Mouse (Mus musculus): ENCODE measurements around the gene Cntnap5a.
A peak's percentile ranks its signal among the peaks of the same experiment; 100 is the strongest.

The Cntnap5a gene

DNA sequence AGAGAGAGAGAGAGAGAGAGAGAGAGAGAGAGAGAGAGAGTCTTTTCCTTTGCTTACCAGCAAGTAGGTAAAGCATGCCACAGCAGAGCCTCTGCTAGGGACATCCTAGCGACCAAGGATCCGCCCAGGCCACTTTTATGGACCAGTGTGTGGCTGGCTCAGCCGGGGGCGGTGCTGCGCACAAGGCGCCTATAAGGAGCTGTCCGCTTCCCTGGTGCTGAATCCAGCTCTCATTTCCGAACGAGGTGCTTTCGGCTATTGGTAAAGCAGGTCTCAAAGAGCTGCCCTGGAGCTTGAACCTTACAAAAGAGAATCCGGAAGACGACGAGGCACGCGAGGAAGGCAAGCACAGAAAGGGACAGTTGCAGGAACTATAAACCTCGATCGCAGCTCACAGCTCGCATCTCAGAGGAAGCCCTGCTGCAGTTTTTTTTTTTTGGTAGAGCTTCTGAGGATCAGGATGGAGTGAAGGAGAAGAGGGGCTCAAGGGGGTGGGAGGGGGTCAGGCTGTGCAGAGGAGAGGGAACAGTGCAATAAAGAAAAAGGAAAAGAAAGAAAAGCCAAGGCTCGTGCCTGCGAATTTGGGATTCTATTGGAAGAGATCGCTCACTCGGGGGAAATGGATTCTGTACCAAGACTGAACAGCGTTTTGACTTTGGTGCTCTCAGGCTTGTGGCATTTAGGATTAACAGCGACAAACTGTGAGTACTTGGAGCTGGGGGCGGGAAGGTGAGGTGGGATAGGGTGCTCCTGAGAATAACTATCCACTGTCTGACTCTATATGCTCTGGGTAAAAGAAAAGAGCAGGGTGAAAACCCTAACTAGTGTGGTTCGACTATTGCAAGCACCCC, at the start of gene Cntnap5a:
TSS of gene Cntnap5a (plus strand) at position 239 of the 851 bp plus-strand sequence.
- peak; percentile 71 for DNase-seq (ENCODE audit: extremely low spot score)

DNA sequence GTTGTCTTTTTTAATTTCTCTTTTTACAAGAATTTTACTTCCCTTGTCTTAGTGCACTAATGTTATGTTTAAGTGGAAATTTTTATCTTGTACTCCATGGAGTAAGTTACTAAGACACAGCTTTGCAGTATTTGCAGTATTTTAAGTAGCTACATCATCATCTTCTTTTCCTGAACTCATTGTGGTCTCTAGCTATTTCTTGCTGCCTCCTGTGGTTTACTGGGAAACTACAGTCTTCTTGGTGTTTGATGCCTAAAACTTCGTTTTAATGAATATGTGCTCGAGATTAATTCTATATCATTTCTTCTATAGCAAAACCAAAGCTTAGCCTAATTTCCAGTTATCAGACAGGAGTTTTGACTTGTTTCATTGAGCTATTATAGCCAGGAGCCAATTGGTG, 37.6 kb upstream of the Cntnap5a start:
- no peak for DNase-seq (ENCODE audit: extremely low spot score)

DNA sequence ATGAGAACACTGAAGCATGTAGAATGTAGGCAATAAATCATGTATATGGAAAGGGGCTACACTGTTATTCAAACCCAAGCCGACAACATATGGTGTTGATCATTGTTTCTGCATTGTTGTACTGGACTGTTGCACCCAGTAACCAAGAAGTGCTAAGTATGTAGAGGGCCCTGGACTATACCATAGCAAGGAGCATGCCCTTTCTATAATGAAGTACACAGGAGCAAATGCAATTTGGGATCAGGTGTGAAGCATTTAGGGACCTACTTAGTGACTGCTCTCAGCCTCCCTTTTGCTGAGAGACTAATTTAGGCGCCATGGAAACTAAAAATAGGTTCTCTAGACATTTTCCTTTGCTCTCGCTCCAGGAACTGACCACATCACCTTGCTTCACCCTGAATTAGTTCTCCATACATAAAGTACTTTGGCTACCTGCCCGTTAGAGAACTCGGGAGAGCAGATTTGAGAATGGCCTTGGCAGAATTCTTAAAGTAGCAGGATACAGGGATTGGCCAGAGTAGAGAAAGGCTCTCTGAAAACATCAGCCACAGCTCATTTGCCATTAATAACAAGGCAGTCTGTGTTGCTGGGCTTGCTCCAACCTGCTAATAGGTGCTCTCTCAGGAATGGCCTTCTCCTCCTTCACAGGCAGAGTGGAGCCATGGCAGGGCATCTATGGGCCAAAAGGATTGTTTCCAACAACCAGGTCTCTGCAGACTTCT, 26.1 kb upstream of the Cntnap5a start:
- DNase-seq (ENCODE audit: extremely low spot score) = no peak

DNA sequence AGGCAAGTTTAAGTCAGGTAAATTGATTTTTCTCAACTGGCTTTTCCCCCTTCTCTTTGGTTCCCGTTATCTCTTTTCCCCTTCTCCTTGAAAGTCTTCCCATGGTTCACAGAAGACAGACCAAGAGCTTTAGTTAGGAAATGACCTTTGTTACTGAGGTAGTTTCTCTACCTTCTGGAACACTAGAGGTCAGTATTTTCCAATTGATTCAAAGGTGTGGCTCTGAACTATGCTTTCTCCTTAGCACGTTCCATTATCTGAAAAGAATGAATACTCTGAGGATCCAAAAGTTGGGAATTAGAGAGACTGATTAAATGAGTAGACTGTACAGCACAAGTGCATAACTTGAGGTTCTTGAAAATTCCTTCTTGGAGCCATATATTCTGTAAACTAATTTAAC, 1.9 kb downstream of the Cntnap5a start:
- DNase-seq (ENCODE audit: extremely low spot score) = no peak

DNA sequence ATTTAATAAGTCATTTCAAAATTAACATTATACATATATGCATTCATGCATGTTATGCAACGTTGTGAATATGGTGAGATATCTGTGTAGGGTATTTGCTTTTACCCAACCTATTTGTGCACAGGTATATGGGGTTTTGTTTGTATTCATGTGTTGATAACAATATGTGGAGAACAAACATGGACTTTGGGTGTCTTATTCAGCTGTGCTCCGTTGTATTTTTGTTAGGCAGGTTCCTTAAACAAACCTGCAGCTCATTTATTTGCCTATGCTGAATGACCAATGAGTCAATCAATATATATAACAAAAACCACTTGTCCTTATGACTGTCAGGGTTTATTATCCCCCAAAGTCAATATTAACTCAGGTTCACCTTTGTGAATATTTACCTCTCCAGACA, 15.2 kb downstream of the Cntnap5a start:
- no peak for DNase-seq (ENCODE audit: extremely low spot score)

DNA sequence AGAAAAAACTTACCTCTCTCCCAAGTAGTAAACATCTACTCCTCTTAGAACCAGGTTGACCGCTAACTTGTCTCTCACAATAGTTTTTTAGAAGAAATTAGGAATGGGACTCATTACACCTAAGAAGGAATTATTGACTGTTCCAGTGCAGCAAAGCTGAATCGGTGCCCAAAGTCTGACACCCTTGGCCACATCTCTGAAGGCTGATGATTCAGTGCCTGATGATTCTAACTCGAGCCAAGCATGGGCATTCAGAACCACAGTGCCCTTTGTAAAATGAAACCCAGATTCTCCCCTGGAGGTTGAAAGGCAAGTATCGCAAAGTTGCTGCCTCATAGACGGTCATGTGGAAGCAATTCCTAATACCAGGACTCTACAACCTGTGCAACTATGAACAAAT, 58.0 kb downstream of the Cntnap5a start:
- DNase-seq (ENCODE audit: extremely low spot score) = no peak

DNA sequence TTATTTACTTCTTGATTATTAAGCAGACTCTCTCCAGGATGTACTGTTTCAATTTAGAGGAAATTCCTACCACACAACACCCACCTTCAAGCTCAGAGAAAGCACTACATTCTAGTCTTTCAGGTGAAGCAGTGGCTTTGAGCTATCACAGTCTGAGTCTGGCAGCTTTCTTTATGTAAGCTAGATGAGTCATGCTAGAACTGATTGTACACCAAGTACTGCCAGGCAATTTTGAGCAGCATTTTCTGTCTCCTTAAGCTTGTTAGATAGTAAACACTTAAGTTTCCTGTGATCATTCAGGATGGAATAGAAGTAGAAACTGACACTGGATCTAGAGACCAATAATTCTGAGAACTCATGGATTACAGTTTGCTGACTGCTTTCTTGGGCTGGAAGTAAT, 61.0 kb downstream of the Cntnap5a start:
- DNase-seq (ENCODE audit: extremely low spot score) = no peak

DNA sequence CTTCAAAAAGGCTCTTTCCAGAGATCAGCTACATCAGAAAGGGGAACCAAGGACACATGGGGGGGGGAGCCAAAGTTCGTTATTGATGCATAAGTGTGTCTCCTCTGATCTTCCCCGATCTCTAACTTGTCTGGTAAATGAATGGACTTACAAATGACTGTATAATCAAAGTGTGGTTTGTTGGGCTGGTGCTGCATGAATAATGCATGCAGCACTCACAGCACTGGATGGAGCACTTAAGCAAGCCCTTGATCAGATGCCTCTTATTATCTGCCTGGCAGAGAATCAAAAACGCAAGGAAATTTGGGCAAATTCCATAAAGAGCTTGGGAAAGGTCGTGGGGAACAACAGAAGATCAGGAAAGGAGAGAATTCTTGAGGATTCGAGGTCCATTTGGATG, 100.2 kb downstream of the Cntnap5a start:
- DNase-seq (ENCODE audit: extremely low spot score) = no peak

DNA sequence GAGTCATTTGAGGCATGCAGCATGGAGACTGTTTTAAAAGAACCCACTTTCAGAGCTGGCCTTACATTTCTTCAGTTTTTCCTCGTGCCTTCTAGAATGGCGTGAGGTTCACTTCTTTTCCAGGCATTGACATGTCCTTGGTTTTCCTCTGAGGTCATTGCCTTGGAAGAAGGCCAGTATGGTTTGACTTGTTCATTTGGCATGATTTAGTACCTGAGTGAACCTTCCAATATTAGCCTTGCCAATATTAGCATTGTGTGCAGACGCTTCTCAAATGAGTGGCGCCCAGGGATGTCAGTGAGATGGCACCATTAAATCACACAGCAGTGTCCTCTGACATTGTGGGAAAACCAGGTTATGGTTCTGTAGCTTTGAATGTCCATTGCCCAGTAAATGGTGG, 158.0 kb downstream of the Cntnap5a start:
- DNase-seq (ENCODE audit: extremely low spot score) = no peak

DNA sequence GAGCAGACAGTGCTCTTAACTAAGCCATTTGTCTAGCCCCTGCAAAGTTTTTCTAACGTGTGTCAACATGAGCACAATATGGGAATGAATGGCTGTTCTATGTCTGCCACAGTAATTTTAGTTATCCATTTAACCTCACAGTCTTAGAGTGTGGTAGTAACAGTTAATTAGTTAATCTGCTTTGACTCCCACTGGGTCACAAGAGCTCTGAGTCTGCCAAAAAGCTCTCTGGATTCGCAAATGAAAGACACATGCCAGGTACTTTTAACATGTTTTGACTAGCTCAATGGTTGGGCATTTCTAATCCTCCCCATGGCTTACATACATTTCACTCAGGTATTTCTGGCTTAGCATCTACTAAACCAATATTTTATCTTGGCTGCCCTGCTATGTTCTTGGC, 163.0 kb downstream of the Cntnap5a start:
- no peak for DNase-seq (ENCODE audit: extremely low spot score)

DNA sequence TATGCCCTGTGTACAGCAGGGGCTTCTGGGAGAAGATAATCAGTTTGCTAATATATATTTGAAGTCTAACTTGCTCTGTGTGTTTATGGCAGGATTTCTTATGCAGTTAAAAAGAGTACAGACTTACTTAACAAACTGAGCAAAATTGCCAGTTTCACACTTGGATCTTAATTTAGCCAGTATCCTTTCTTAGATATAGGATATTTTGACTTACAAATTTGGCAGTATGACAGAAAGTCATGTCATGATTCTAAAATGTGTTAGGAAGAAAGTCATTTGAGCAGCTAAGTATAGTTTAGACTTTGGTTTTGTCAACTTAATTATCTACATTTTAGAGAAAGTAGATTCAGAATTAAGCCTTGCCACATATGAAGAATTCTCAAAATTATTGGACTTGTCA, 167.7 kb downstream of the Cntnap5a start:
- DNase-seq (ENCODE audit: extremely low spot score) = no peak

DNA sequence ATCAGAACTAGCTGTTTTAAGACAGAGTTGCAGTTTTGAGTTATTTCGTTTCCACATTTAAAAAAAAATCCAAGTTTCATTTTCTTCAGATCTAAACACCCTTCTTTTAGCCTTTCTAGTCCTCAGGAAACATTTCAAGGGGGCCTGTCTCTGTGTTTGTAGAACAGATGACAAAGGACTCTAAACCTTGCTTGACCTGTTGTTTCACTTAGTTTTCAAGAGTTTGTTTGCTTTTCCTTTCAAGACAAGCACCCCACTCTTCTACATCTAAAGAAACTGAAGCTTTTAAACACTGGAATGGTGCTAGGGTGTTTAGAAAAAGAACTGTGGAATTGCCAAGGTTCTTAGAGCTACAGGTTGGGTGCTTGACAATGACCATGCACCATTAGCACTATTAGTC, 233.8 kb downstream of the Cntnap5a start:
- no peak for DNase-seq (ENCODE audit: extremely low spot score)

DNA sequence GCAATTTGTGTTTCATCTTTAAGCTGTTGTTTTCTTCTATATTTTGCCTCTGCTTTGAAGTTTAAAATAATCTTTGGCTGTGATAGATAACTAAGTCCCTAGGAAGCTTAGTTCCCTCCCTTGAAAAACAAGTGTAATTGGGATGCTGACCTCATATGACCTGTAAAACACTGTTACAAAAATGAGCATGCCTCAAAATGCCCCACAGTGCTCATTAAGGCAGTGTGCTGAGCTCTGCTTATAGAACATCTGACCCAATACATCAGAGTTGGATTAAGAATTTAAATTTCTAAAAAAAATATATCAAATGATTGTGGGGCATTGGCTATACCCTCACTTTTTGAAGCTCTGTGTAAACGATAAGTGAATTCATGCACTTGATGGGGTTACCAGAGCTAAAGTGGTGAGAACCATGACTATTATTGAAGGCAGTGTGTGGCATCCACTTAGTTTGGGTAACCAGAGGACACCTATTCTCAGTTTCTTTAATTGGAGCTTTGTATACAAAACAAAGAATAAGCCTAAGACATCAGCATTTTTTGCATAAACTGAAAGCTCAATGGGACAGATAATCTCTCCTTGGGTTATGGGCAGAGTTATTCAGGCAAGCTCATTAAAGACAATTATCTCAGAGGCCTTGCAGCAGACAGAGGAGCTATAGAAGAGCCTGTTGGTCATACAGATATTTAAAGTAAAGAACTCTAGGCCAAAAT, 241.6 kb downstream of the Cntnap5a start:
- DNase-seq (ENCODE audit: extremely low spot score) = no peak

DNA sequence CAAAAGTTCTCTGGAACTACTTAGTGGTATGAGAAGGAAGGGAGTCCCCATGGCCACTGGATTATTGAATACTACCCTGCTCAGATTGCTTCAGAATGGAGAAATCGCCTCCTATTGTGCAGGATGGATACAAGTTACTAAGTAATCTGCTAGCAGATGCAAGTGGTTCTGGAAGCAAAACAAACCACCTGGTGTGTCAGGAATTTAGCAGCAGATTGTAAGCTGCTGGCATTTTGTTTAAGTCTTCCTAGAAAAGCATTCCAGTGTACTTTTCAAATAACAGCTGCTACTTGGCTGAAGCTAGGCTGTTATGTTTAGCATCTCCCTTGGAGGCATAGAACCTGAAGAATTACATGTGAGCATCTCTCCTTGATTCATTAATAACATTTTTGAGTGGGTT, 247.5 kb downstream of the Cntnap5a start:
- DNase-seq (ENCODE audit: extremely low spot score) = no peak

DNA sequence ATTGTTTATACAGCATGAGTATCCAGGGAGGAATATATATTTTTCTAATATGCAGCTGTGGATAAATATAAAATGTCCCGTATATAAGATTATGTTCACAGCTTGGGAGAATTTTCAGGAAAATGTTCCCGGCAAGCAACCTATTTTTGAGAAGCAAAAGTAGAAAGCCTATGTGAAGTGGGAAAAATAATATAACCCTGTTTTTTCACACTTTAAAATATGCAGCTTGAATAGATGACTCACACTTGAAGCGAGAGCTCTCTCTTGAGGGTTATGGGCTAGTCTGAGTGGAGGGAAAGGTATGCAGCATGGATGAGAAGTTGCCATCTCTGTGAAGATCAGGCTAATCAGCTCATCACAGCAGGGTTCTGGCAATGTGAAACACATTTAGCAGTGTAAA, 261.3 kb downstream of the Cntnap5a start:
- DNase-seq (ENCODE audit: extremely low spot score) = no peak

DNA sequence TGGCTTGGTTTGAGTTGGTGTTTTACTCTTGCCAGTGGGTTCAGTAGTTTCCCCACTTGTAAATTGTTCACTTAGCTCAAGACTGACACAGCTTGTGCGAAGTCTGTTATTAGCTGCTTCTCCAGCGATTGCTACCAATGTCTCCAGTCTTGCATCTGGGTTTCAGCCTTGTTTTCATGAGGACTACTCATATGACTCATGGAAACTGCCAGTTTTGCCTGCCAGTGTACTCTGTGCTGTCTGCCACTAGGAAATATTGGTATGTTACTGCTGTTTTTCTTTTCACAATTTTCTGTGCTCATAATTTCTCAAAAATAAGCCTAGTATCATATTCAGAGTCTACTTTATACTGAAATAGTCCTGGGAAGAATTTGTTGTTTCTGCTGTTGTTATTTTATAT, 272.0 kb downstream of the Cntnap5a start:
- DNase-seq (ENCODE audit: extremely low spot score) = no peak

DNA sequence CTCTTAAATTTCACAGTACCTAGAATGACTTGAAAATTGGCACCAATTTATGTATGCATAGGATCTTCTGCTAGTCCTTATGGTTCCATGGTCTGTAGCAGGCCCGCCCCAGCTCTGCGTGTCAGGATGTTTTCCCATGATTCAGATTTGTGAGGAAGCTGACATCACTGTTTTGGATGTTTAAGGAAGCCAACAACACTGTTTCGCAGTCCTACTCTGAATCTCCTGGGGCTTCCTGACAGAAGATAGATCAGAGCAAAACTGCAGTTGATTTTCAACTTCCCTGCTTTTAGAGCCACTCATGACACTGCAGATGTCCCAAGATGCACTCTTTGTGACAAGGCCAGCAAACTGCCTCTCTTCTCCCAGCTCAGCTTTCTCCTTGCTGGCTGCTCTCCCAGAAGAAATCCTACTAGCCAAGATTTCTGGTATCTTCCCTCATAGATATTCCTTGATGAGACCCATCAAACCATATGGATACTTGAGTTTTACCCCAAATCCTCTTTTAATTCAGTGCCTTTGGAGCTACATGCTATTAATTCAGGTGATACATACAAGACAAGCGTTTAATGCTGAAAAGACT, 280.5 kb downstream of the Cntnap5a start:
- DNase-seq (ENCODE audit: extremely low spot score) = no peak

DNA sequence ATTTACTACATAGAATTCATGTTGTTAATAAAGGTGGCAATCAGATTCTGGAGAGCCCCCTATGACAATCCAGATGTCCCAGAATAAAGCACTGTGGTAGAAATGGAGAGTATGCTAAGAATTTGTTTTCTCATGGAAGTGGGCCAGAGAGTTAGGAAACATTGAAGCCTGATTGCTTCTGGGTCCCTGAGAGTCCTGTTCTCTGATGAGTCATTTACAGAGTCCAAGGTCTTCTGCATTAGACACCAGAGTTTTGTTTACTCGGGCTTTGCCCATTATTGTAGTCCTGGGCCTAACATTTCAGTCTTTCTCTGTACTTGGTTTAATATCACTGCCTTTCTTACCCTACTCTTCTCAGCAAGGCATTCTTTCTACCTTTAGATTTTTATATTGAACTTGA, 305.6 kb downstream of the Cntnap5a start:
- no peak for DNase-seq (ENCODE audit: extremely low spot score)

DNA sequence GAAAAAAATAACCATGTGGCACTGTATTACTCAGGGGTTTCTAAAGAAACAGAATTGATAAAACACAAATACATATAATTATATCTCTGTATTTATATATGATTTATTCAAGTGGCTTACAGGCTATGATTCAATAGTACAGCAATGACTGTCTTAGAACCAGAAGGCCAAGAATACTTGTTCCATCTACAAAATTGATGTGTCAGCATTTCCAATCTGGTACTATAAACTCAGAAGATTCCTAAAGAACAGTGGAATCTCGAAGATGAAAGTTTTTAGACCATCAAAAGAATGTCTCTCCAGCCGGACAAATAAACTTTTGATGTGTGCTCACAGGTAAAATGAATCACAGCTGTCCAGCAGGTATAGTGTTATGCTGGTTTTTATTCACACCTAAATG, 331.2 kb downstream of the Cntnap5a start:
- DNase-seq (ENCODE audit: extremely low spot score) = no peak

DNA sequence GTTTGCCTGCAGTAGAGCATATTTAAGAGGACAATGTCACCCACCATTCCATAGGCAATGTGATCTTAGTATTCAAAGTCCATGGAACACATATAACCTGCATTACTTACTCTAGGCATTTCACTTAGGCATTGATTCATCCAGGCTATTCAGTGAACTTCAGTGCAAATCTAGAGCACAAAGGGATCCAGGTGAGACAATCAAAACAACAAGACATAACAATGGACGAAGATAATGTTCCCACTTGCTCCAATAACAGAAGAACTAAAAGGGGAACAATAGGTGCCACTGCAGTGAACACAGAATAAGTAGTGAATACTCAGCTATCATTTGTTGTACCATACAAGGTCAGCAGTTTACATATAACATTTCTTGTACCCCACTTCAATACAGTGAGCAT, 345.1 kb downstream of the Cntnap5a start:
- DNase-seq (ENCODE audit: extremely low spot score) = no peak

DNA sequence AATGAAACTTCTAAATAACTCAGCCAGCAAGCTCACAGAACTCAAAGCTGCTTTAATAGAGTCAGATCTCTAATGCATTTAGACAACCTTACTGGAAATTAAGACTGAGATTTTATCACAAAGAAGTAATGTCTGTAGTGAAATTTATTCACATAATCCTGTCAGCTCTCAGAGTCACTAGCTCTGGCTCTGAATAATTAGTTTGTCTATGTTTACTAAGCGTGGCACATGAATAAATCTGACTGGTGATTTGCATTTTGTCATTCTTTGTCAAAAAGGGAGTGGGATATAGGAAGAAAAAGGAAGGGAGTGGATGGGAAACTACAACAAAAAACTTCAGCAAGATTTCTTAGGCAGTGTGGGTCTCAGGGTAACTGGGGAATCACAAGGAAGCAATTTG, 351.3 kb downstream of the Cntnap5a start:
- DNase-seq (ENCODE audit: extremely low spot score) = no peak

DNA sequence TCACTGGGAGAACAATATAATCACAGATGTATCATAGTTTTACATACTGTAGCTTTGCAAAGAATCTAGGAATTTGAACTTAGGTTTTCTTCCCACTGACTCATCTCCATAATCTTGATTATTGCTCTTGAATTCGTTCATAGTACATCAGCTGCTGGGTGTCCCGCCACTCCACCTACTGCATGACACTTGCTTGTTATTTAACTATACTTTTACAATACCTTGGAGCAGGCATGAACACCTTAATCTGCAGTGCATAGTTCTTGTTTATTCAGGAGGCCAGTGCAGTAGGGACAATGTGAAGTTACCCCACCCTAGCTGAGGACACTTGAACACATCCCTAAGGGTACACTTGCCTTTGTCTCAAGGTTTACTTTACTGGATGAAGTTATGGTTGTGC, 352.3 kb downstream of the Cntnap5a start:
- DNase-seq (ENCODE audit: extremely low spot score) = no peak

All from embryo, embryonic 9.5 days (tissue).